Mouse (Mus musculus) heart, adult 11 months (tissue): ENCODE data around the gene Vps29.
"Not testable (repeated sequence)": the region's sequence is repeated elsewhere in the genome, so short reads cannot be mapped to it uniquely, and the experiment has no call there.

Experiments used
- DNase-seq: peaks from one replicate; pipeline ENCODE4 v3.0.0; 2022

The Vps29 gene

DNA sequence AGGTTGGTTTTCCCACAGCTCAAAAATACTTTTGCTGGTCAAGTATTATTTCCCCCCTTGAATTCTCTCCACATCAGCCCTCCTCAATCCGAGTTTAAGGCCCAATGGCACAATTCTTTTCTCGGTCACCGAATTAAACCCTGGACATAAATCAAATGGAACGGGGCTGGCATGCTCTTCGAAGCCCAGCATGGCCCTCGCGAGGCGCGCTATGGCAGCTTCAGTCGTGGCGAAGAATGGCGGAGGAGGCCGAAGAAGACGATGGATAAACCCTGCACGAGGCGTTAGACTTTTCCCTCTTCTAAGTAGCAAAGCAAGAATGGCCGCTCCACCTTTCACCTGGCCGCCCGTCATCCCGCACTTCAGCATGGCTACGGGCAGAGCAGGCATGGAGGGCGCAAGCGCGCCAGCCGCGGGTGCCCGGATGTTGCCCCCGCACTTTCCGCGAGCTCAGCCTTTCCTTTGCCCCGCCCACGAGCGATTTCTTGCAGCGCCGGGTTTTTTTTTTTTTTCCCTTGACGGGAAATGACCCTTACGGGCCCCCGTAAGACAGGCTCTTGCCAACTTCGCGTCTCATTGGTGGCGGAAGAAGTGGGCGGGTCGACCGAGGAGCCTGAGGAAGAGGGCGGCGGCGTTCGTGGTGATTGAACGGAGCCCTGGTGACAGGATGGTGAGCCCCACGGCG, at the start of gene Vps29, which contains the start of gene Rad9b:
Vps29 (plus strand) TSS at position 563 of the 685 bp plus-strand sequence.
Rad9b (minus strand) TSS at position 427 of the 685 bp plus-strand sequence.
- peak; percentile 100 for DNase-seq

DNA sequence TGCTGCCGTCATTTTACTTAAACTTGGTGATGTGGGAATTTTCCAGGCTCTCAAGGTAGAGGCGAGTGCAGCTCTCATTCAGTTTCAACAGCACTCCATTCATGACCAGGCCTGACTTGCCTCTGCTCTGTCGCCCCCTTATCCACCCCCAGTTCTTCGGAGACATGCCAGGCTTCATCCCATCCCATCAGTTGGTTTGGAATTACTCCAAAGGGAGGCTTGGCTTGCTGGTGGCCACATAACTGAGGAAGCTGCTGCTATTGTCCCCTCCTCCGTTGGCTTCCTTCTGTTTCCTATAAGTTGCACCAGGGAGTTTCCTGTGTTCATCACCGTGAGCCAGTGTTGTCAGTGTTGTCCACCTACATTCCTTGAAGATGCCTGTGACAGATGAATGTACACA, 49.6 kb upstream of the Vps29 start:
- no peak for DNase-seq

DNA sequence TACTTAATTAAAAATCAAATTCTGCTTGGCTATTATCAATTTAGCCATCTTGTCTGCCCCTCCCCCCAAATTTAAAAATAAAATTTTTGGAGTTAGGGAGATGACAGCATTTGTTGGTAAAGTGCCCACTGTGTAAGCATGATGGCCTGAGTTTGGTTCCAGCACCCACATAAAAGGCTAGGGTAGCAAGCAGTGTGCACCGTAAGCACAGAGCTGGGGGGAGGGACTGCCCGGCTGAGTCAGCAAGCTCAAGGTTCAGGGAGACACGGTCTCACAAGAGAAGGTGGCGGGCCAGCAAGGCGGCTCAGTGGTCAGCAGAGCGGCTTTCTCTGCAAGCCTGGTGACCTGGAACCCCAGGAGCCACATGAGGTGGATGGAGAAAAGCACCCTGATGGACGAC, 48.7 kb upstream of the Vps29 start:
- DNase-seq = peak; percentile 87

DNA sequence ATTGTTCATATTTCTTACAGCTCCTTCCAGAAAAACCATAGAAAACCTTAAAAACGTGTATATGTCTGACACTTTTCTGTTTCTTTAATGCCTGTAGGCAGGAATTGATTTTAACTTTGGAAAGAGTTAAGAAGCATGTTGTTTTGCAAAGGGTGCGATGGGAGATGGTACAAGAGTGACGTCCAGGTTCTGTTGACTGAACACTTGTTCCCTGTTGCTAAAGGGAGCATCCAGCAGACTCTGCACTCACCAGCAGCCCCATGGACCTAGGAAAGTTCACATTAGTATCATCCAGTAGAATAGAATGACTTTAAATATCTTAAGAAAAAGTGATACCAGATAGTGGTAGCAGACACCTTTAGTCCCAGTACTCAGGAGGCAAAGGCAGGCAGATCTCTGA, 47.6 kb upstream of the Vps29 start:
- DNase-seq = no peak

DNA sequence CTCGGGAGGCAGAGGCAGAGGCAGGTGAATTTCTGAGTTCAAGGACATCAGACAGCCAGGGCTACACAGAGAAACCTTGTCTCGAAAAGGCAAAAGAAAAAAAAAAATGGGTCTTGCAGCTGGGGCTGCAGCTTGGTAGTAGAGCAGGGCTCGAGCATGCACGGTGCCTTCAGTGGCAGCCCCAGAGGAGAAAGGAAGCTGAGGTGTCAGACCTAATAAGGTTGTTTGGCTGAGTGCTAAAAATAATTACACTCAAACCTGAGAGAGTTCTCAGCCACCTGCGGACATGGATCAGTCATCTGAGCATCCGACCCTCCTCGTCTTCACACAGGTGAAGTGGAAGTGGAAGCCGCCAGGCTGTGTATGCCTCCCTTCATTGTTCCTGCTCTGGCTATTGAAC, 43.5 kb upstream of the Vps29 start:
- DNase-seq = no peak

DNA sequence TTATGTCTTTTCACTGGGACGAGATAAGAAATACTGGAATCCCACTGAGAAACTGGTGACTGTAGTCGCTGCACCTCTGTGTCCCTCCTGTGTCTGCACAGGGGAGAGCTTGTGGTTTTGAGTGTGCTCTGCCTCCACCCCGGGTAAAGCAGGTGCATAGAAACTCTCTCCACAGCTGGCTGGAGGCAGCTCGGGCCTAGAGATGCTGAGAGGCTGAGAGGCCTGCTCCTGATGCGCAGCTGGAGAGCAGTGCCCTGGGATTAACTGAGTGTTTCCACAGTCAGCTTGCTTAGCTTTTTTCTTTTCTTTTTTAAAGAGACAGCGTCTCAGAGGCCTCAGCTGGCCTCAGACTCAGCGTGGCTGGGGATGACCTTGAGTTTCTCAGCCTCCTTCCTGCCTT, 42.5 kb upstream of the Vps29 start:
- peak; percentile 83 for DNase-seq

DNA sequence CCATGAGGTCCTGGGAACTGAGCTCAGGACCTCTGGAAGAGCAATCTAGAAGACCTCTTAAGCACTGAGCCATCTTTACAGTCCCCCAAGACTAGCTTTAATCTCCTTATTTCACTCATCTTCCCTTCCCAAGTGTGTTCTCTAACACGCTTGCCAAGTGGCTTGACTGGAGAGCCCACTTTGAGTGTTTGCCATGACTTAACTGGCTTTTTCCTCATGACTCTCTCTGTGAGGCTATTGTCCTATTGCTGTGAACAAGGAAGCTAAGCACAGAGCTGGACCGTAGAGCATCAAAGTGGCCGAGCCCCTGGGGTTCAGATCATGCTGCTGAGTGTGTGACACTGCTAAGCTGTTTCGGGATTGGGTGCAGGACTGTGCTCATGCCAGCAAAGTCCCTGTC, 41.8 kb upstream of the Vps29 start:
- no peak for DNase-seq

DNA sequence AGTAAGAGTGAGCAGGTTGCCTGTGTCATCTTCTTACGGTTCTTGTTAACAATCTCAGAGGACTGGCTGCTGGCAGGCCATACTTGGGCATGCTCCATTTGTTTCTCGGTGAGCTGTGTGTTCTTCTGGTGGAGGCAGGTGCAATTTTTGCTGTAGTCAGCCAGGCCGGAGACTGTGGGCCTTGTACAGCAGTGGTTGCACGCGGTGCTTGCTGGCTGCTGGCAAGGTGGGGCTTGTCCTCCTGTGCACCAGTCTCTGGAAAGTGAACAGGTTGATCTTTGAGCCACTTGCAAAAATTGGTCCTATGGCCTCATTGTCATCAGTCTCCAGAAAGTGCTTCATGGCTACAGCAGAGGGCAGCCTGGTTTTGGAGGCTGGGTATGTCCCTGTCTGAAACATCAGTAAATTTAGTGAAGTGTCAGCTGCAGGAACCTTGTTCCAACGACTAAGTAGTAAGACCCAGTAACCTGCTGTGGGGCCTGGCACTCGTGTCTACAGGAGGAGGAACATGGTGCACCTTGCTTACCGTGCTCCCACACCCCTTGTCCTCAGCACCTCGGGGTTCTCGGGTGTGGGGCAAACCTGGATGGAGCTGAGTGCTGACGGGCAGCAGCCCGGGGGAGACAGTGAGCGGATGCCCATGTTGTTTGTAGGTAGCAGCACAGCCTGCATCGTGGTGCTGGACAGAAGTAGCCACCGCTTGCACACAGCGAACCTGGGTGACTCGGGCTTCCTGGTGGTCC, 41.1 kb upstream of the Vps29 start:
- DNase-seq = no peak

DNA sequence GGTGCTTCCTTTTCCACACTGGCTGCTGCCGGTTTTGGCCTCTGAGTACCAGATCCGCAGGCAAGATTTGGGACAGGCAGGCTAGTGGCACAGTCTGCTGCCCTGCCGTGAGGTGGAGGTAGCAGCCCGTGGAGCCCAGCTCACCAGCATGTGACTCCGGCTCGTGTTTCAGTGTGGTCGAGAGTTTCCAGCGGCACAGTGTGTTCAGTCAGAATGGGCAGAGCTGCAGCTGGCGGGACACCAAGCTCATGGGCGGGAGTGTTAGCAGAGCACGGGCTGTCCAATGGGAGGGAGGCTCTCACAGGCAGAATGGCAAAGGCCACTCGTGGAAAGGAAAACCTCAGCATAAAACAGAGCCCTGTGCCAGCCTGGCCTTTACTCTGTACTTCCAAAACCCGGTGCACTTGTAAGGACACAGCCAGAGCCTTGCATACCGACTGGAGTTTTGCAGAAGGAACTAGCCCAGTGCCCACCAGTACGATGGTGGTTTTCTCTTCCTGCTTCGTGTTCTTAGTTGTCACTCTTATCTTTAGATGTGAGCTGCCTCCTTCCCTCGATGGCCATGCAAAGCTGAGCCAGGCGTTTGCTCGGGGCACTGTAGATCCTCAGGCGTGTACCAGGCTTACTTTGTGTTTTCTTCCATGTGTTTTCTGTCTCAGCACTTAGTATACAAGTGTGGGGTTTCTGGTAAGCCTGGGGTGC, 39.1 kb upstream of the Vps29 start:
- peak; percentile 100 for DNase-seq

DNA sequence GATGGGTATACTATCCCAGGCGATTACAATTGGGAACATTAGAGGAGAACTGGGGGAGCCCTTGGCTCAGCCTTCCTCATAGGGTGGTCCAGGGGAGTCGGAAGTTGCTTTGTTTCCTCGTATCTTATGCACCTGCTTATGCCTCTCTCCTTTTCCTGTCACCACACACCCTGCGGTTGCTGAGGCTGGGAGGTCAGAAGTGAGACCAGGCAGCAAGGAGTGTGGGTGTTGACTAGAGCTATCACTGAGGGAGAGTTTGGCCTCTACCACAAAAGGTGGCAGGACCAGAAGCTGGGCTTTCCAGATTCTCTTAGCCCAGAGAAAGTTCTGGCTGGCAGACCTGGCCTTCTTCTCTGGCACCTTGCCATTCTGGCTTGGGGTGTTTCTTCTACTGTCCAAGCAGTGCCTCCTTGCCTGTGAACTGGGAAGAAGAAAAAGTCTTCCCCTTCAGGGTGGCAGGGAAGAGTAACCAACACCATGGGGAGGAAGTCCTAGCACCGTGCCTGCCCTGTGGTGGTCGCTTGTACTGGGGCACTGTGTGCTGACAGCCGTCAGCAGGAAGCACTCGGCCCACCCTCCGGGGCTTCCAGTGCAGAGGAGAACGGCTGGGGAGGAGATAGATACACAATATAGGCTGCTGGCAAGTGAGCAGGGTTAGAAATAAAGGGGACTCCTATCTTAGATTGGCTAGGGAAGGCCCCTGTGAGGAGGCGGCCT, 36.7 kb upstream of the Vps29 start:
- no peak for DNase-seq

DNA sequence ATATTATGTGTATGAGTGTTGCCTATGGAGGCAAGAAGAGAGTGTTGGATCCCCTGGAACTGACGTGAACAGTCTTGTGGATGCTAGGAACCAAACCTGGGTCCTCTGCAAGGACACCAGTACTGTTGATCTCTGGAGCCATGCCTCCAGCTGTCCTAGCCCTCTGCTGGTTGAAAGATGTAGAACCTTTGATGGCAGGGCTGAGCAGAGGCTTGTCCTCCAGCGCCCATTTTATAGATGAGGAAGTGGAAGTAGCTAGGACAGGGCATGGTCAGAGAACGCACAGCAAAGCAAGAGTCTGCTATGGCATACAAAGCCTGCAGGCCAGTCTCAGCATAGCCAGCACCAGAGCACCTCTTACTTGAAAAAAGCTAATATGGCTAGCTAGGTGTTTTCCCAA, 36.1 kb upstream of the Vps29 start:
- DNase-seq = peak; percentile 94

DNA sequence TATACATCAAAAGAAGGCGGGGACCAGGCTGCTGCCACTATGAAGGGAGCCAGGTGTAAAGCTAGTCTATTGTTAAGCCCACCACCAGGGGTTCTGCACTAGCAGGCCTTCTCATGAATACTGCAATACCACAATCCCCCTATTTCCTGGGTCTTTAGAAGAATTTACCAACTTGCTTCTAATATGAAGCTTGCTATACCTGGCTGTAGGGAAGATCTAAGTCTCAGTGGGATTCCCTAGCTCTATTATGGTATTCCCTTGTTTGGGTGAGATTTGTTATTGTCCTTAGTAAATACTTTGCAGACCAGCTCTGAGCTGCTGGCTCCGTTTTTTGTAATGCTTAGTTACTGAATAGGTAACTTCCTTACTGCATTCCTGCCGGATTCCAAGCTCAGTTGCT, 35.2 kb upstream of the Vps29 start:
- DNase-seq = not testable (repeated sequence)

DNA sequence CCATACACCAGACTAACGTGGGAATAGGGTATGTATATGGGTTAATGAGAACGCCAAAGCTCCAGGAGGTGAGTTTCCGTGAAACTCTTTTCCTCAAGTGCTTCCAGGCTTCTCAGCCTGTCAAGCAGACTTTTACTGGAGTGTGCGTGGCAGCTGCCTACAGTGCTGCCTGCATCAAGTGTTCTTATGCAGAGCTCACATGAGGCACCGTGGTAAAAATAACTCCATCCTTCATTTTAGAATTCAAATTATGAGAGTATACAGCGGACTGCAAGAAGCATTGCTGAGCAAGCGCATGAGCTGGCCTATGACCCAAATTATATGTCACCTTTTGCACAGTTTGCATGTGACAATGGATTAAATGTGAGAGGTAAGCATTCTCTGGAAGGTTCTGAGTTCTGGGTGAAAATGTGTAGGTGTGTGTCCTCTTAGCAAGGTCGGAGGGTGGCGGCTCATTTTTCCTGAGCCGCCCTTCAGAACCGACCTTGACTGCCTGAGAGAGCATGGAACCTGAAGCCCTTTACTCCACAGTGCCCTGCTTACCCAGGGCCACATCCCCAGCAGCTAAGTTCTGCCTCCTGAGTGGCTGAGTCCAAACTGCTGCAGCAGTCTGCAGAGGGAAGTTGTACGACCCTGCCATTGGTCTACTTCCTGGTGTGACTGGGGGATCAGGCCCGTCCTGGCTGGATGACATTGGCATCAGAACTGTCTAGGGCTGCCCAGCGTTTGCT, 34.5 kb upstream of the Vps29 start:
- peak; percentile 93 for DNase-seq

DNA sequence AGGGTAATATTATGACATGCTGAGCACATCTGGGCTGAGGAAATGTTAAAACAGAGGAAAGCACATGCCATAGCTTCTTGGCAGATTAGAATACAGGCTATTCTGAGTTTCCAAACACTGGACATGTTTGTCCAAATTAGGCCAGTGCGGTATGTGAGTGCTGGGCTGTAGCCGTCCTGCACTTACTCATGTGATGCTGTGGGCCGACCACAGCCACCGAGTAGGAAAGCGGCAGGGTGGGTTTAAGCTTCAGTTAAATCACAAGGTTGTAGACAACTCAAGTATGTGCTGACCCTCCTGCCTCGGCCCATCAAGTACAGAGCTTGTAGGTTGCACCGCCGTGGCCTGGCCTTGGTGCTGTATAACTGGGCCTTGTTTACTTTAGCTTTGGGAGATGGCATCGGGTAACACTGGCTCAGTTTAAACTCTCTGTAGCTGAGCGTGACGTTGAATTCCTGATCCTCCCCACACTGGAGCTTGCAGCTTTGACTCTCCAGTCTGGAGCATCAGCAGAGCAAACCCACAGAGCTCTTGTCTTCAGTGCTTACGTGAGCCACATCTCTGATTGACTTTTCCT, 33.9 kb upstream of the Vps29 start:
- no peak for DNase-seq

DNA sequence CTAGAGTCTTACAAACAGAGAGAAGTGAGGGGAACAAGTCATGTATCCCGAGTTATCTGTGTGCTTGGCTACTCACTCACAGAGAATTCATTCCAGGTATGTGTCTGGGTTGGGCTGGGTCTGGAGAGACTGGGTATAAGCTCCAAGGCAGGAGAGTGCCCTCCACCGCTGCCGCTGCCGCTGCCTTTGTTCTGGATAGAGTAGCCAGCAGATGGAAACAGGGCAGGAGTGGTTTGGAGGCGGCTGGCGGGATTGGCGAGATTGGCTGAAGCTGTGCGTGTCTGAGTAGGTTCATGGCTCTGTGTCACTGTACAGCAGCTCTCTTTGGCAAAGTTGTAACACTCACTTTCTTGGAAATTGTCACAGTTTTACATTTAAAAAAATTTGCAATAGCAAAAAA, 30.6 kb upstream of the Vps29 start:
- no peak for DNase-seq

DNA sequence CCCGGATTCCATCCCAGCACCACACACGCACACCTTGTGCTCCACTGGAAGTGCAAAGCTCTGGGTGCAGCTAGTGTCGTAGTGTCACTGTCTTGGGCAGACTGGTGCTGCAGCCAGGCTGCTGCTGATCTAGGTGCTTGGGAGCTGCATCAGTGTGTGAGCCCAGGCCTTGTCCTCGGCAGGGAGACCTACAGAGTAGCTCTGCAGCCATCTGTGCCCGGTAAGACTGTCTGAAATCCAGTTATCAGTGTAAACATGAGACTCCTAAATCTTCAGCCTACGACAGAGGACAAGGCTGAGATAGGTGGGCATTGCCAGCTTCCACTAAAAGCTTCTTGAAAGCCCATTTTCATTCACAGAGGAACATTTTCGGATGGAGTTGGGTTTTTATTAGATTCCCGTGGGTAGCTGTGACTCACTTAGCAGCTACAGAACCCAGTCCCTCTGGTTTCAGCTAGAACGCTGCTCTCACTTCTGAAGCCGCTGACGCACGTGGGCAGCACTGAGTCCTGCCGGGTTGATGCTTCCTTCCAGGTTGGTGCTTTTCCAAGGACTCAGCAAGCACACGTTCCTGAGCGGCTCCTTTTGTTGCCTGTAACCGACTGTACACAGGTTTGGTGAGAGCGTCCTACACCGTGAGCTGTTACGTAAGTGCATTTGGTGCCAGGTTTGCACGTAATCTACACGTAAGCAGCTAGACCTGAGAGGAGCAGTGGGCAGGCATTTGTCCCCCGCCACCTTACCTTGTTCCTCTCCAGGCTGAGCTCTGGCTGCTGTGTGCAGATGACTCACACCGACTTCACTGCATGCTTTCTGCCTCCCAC, 29.3 kb upstream of the Vps29 start:
- DNase-seq = peak; percentile 96

DNA sequence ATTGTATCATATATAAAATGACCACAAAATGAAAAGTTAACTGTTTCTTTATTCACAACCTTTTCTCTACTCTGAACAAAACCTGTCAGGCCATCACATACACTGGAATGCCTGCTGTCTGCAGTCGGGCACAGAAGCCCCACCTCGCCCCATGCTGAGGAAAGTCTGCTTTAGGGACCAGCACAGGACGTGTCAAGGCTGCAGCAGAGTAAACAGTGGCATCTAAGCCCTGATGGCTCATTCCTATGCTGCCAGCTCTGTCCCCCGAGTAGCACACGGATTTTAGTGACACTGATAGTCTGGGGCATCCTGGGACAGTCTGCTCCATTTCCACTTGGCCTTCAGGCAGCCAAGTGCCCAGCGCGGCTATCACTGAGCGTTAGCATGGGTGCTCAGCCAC, 28.7 kb upstream of the Vps29 start:
- DNase-seq = no peak

DNA sequence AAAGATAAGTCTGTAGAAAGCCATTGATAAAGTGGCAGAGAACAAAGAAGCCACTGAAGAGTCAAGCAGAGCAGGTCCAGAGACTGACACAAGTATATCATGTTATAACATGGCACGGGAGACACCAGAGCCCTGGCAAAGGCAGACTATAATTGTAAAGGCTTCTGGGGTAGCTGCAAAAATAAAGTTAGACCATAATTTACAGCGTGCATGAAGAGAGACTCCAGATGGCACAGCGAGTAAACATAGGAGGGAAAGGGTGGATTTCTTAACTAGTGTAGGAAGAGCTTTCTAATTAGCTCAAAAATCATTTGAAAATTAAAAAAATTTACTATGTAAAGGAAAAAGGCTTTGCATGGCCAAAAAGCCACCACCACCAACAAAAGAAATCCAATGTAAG, 26.9 kb upstream of the Vps29 start:
- no peak for DNase-seq

DNA sequence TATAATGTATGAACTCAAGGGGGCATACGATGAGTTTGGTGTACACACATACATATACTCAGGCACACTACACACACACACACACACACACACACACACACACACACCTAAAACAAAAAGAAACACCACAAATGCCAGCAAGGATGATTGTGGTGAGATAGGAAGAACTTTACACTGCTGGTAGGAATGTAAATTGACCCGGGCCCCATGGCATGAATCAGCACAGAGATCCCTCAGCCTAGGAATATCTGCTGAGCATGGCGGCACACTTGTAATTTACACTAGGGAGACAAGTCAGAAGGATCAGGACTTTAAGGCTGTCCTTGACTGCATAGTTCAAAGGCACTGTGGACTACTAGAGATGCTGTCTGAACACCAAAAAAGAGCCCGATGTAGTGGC, 23.9 kb upstream of the Vps29 start:
- DNase-seq = no peak

DNA sequence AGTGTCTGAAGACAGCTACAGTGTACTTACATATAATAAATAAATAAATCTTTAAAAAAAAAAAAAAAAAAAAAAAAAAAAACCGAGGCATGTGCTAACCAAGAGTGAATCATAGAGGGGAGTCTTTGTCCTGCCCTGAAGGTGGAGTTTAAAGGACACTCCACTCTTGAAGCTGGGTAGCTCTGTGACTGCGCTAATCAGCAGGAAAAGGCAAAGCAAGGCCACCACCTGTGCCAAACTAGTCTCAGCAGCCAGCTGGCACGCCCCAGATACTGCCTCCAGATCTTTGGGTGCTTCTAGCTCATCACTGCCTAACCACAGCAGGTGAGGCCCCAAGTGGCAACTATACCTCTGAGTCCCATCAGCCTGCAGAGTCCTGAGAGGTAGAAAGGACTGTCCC, 19.5 kb upstream of the Vps29 start:
- no peak for DNase-seq

DNA sequence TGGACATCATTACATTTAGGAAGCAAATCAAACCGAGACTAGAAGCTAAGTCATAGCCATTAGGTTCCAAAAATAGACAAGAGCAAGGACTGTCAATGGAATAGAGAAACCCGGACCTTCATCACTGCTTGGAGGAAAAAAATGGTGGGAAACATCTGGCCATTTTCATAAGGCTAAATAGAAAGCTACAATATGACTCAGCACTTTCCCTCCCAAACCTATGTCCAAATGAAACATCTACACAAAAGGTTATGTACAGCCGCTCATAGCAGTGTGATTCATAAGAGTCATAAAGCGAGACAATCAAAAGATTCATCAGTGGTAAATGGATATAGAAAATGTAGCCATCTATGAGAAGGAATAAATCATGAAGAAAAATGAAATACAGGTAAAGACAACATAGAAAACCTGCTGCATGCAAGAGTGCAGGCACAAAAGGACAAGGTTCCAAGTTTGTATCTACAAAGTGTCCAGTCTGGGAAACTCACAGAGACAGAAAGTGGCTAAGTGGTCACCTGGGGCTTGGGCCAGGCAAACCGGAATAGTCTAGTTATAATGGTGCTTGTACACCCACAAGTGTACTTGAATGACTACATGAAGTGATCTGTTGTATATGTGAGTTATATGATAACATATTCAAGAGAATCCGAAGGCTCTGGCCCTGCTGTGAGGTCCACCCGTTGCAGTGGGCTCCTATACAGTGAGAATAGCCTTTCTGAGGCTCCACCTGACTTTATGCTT, 17.4 kb upstream of the Vps29 start:
- no peak for DNase-seq
